Mouse (Mus musculus) lung, postnatal 0 days (tissue): ENCODE measurements around the gene Kcna3. TPM values are rescaled to one million over a fixed set of nuclear protein-coding genes. Genes with fewer than 3 reads are reported as not detected.

Experiments used
- ATAC-seq: fragments of 200-750 bp; cut with Nextera tagmentation; 2 replicates; pipeline ENCODE4 v1.8.0; 2017; ENCODE audit warnings: moderate library complexity
- DNase-seq: peaks from one replicate; pipeline ENCODE4 v3.0.0-alpha.2; 2016; ENCODE audit warnings: low spot score
- H3K27ac ChIP-seq: fragments of 300-500 bp; sonication (generic); 2 replicates; pipeline ENCODE4 v1.5.1; 2014; ENCODE audit warnings: antibody characterized with exemption, mild to moderate bottlenecking, low read length, mixed read lengths
- H3K27me3 ChIP-seq: fragments of 300-500 bp; sonication (generic); replicated peaks from 2 replicates; pipeline ENCODE4 v1.6.1; 2014; ENCODE audit warnings: low read length, mixed read lengths; ENCODE audit not compliant: insufficient read depth
- H3K36me3 ChIP-seq: fragments of 300-500 bp; sonication (generic); 2 replicates; pipeline ENCODE4 v1.6.1; 2014; ENCODE audit warnings: low read length, mixed read lengths; ENCODE audit not compliant: insufficient read depth
- H3K4me1 ChIP-seq: fragments of 300-500 bp; sonication (generic); 2 replicates; pipeline ENCODE4 v1.6.1; 2014; ENCODE audit warnings: antibody characterized with exemption, low read depth, low read length, mixed read lengths; ENCODE audit not compliant: insufficient read depth
- H3K4me2 ChIP-seq: fragments of 300-500 bp; sonication (generic); replicated peaks from 2 replicates; pipeline ENCODE4 v1.6.1; 2014; ENCODE audit warnings: low read depth, mild to moderate bottlenecking, low read length, moderate library complexity, mixed read lengths
- H3K4me3 ChIP-seq: fragments of 300-500 bp; sonication (generic); 2 replicates; pipeline ENCODE4 v1.5.1; 2014; ENCODE audit warnings: low read depth, low read length
- H3K9ac ChIP-seq: fragments of 300-500 bp; sonication (generic); replicated peaks from 2 replicates; pipeline ENCODE4 v1.6.1; 2014; ENCODE audit warnings: low read depth, mild to moderate bottlenecking
- H3K9me3 ChIP-seq: fragments of 300-500 bp; sonication (generic); 2 replicates; pipeline ENCODE4 v1.6.1; 2016; ENCODE audit warnings: low read length, mixed read lengths
- CTCF ChIP-seq: IDR thresholded peaks from 2 replicates; pipeline ENCODE4 v1.5.1; 2016; ENCODE audit warnings: antibody characterized with exemption, mild to moderate bottlenecking
- EP300 ChIP-seq: IDR thresholded peaks from 2 replicates; pipeline ENCODE4 v1.6.1; 2016; ENCODE audit warnings: antibody characterized with exemption, mild to moderate bottlenecking, control low read depth
- WGBS: fragments of 180-500 bp; shearing (Covaris S2); extraction: QIAGEN DNeasy Blood & Tissue Kit; methylation state at CpG from one replicate; pipeline ENCODE4 v1.1.7; 2014; 5-methylcytosine and 5-hydroxymethylcytosine counted together
- polyA plus RNA-seq: library from polyadenylated mRNA; unstranded; fragments of >200 nt; fragmentation: Nextera tagmentation; extraction: Ambion mirVana; gene quantifications from 2 replicates; pipeline ENCODE4 v1.2.1, GENCODE M21; 2015

Kcna3 gene
- polyA plus RNA-seq, 1 experiment from 2014 or later = 2.7 TPM

DNA sequence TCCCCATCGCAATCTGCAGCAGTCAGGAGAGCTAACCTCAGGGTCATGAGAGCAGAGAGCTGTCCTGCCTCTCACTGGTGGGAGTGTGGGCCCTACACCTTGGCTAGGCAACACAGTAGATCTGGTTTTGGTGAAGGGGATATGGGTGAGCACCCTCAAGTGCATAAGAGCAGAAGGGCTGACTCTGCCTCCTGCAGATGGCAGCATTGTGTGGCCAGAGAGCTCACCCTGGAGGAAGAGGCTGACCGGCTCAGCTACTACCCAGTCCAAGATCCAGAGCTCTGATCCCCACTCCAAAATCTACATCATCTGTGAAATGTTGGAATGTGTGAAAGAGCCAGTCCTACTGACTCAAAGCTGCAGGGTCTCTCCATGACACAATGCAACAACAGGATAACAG is 37.9 kb downstream of the Kcna3 start:
- no peaks in the 10 kb centered on the region for H3K4me1 ChIP-seq
- no peak for DNase-seq
- H3K9ac ChIP-seq = no peak overlapping the region
- TF ChIP-seq CTCF (peak; percentile 40; the same call in 1 of the 2 replicates), EP300 (no peak)
- WGBS = 52% methylated on average over 2 of the region's 2 CpGs
- H3K36me3 ChIP-seq = no peaks in the 10 kb centered on the region
- H3K4me2 ChIP-seq = no peak overlapping the region
- H3K27me3 ChIP-seq = no peaks in the 10 kb centered on the region
- H3K4me3 ChIP-seq = no peak overlapping the region
- H3K9me3 ChIP-seq = no peaks in the 10 kb centered on the region
- H3K27ac ChIP-seq = no peak overlapping the region
- no peak for ATAC-seq

DNA sequence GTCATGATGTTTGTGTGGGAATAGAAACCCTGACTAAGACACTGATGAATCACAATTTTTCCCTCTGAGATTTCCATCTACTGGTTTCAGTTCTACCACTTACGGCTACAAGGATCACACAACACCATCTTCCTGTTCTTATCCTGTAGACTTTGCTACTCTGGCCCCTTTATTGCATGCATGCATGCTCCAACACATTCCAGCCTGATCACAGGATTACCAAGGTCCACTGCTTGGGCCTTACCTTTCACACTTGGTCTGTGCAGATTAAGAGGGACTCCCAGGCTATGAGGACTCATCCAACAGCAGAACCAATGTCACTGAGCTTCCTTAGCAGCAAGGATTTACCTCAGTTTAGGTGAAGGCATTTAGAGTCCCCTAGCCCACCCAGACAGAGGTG is 39.7 kb downstream of the Kcna3 start:
- TF ChIP-seq CTCF (no peak), EP300 (no peak)
- Histone ChIP-seq H3K4me2 (no peak overlapping the region), H3K9ac (no peak overlapping the region), H3K9me3 (no peaks in the 10 kb centered on the region), H3K4me1 (no peaks in the 10 kb centered on the region), H3K36me3 (no peaks in the 10 kb centered on the region), H3K27me3 (no peaks in the 10 kb centered on the region), H3K4me3 (no peak overlapping the region), H3K27ac (no peak overlapping the region)
- ATAC-seq (no peak), DNase-seq (no peak)
- WGBS = 79% methylated on average over 1 of the region's 1 CpGs

DNA sequence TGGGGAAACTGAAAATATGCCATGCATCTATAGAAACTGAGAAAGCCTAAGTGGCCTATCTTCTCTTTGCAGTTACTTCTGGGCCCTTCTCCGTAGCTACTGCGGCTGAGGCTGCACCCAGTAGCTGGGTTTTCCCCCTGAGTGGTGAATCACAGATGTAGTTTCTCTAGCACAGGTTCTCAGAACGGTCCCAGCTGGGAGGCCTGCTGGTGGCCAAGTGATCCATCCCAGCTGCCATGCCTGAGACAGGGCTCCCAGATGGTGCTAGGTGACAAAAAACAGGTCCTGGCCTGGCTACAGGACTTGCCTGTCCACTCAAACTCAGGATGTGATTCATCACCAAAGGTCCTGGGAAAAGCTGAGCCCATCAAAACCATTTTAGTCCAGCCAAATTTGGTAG is 40.7 kb downstream of the Kcna3 start:
- Histone ChIP-seq H3K4me1 (no peaks in the 10 kb centered on the region), H3K4me3 (no peak overlapping the region), H3K9ac (no peak overlapping the region), H3K36me3 (no peaks in the 10 kb centered on the region), H3K9me3 (no peaks in the 10 kb centered on the region), H3K27me3 (no peaks in the 10 kb centered on the region), H3K27ac (no peak overlapping the region), H3K4me2 (no peak overlapping the region)
- 44% methylated on average over 3 of the region's 3 CpGs for WGBS
- DNase-seq (peak; percentile 75), ATAC-seq (peak; percentile 93)
- TF ChIP-seq EP300 (peak; percentile 76), CTCF (no peak)

DNA sequence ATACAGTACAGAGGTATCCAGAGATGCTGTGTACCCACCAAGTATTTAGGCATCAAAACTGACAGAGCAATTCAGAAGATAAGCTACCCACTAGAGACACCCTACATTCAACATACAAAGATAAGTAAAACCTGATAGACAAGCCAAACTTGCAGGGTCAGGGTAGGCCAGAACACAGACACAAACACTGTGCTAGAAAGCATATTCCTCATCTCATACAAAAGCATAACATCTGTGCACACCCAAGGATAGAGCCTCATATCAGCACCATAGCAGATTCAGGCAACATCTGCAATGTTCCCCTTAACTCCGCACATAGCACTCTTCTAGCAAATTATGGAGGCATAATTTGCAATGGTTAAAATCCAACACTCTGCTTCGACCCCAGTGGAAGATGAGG is 41.1 kb downstream of the Kcna3 start:
- H3K9me3 ChIP-seq = no peaks in the 10 kb centered on the region
- ATAC-seq (peak; percentile 34; the same call in 1 of the 2 replicates), DNase-seq (no peak)
- no peak overlapping the region for H3K27ac ChIP-seq
- H3K4me1 ChIP-seq = no peaks in the 10 kb centered on the region
- no peaks in the 10 kb centered on the region for H3K27me3 ChIP-seq
- no peak overlapping the region for H3K4me3 ChIP-seq
- H3K36me3 ChIP-seq = no peaks in the 10 kb centered on the region
- WGBS = 70% methylated on average over 2 of the region's 2 CpGs
- H3K9ac ChIP-seq = no peak overlapping the region
- TF ChIP-seq CTCF (no peak), EP300 (no peak)
- no peak overlapping the region for H3K4me2 ChIP-seq

DNA sequence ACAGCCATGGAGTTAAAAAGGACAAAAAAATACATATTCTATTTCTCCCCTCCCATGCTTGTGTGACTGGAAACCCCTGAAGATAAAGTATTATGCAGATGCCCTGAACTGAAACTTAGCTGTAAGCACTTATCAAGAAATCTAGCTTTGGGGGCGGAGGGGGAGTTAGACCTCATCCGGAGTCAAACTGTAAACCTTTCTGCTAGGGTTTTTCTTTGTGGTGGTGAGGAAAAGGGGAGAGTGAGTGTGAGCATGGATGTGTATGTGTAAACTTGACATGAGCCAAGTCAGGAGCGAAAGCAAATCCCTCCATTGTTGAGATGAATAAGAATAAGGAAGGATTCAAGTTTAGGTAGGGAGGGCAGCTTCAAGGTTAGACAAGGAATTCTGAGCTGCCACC is 44.8 kb downstream of the Kcna3 start:
- H3K4me1 ChIP-seq = no peaks in the 10 kb centered on the region
- TF ChIP-seq CTCF (no peak), EP300 (no peak)
- H3K27ac ChIP-seq = no peak overlapping the region
- no peak for DNase-seq
- no peak overlapping the region for H3K9ac ChIP-seq
- ATAC-seq = no peak
- no peaks in the 10 kb centered on the region for H3K27me3 ChIP-seq
- H3K9me3 ChIP-seq = no peaks in the 10 kb centered on the region
- H3K4me3 ChIP-seq = no peak overlapping the region
- 81% methylated on average over 3 of the region's 3 CpGs for WGBS
- no peak overlapping the region for H3K4me2 ChIP-seq
- no peaks in the 10 kb centered on the region for H3K36me3 ChIP-seq

DNA sequence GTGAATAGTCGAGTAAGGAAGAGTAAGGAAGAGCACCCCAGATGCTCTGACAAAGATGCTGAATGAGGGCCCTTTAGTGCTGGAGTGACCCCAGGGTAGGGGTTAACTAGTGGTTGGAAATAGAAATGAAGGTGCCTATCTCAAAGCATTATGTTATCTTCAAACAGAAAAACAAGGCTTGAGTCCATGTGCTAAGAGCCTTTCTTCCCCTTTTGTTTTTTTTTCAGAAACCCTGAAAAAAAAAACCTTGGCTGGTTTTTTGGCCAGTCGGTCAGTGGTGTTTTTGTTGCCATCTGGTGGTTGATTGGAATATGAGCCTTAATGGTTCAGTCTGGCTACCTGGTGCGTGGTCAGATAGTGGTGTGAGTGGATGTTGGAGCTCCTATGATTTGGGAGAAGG is 45.3 kb downstream of the Kcna3 start:
- DNase-seq (peak; percentile 72), ATAC-seq (no peak)
- no peaks in the 10 kb centered on the region for H3K27me3 ChIP-seq
- no peak overlapping the region for H3K9ac ChIP-seq
- H3K4me2 ChIP-seq = no peak overlapping the region
- TF ChIP-seq EP300 (no peak), CTCF (peak; percentile 67)
- WGBS = 28% methylated on average over 3 of the region's 3 CpGs
- H3K4me3 ChIP-seq = no peak overlapping the region
- H3K27ac ChIP-seq = no peak overlapping the region
- no peaks in the 10 kb centered on the region for H3K4me1 ChIP-seq
- H3K9me3 ChIP-seq = no peaks in the 10 kb centered on the region
- H3K36me3 ChIP-seq = no peaks in the 10 kb centered on the region

DNA sequence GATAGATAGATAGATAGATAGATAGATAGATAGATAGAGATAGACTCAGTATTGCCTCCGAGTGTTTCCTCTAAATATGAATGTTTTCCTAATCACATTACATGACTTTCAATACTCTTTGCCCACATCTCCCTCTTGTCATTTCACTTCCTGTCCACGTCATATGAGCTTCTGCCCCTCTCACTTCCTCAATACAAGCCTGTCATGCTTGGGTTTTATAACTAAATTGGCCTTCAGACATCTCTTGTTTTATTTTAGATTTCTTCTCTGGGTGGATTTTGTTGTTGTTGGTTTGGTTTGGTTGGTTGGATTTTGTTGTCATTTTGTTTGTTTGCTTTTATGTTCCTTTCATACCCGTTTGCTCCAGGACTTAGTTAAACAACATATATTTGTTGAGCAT is 48.6 kb downstream of the Kcna3 start:
- Histone ChIP-seq H3K36me3 (no peaks in the 10 kb centered on the region), H3K4me1 (no peaks in the 10 kb centered on the region), H3K27me3 (no peaks in the 10 kb centered on the region), H3K9ac (no peak overlapping the region), H3K4me3 (no peak overlapping the region), H3K4me2 (no peak overlapping the region), H3K27ac (no peak overlapping the region), H3K9me3 (no peaks in the 10 kb centered on the region)
- DNase-seq = no peak
- TF ChIP-seq CTCF = no peak
- 59% methylated on average over 3 of the region's 3 CpGs for WGBS
- ATAC-seq = no peak
